Mouse (Mus musculus): ENCODE data around the gene Gpr65.
"Not testable (repeated sequence)": the region's sequence is repeated elsewhere in the genome, so short reads cannot be mapped to it uniquely, and the experiment has no call there.

GRCm38 (mm10) chr12:98238478-98238877 lies 30.0 kb upstream of the Gpr65 start:
- not testable (repeated sequence) for TF ChIP-seq ETS1 (conservative IDR thresholded peaks at IDR 0.05; ENCODE audit: low read depth, low read length); CTCF (conservative IDR thresholded peaks at IDR 0.05 in 1 of 2, IDR thresholded peaks at IDR 0.05 in 1 of 2; ENCODE audit: low read depth in 2 of 2, low read length in 2 of 2); POLR2A (IDR thresholded peaks at IDR 0.05; ENCODE audit: low read depth, low read length); CHD1 (IDR thresholded peaks at IDR 0.05; ENCODE audit: low read depth, low read length); MAFK (IDR thresholded peaks at IDR 0.05; ENCODE audit: insufficient replicate concordance, low read length); KAT2A (IDR thresholded peaks at IDR 0.05; ENCODE audit: insufficient replicate concordance, low read length); PAX5 (IDR thresholded peaks at IDR 0.05; ENCODE audit: low read length); JUND (conservative IDR thresholded peaks at IDR 0.05; ENCODE audit: low read depth, low read length); EP300 (IDR thresholded peaks at IDR 0.05; ENCODE audit: low read length)

Measured in CH12.LX (cell line).